Mouse (Mus musculus): ENCODE results near the gene Stk19. TPM values are rescaled to one million over a fixed set of nuclear protein-coding genes. Genes with fewer than 3 reads are reported as not detected.
A peak's percentile ranks its signal among the peaks of the same experiment; 100 is the strongest.
"Not testable (repeated sequence)": the region's sequence is repeated elsewhere in the genome, so short reads cannot be mapped to it uniquely, and the experiment has no call there.

The Stk19 gene
- polyA plus RNA-seq, 1 experiment, result 80.7 TPM

DNA sequence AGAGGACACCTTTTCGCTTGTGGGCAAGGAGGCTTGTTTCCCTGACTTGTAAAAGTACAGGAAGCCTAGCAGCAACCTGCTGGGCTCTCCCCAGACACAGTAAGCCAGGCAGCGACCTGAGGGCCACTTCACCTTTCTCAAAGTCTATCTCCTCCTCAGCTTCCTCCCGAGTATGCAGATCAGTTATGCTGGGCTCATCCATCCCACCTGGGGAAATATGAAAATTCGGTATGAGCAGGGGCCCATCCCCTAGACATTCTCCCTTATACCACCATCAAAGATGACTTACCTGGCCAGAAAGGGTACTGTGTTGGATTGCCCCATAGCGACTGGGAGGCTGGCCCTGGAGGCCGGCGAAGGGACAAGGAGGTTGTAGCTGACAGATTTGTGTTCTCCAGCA is 10.9 kb upstream of the Stk19 start:
- Histone ChIP-seq H3K27ac (ENCODE audit: insufficient read depth, low read length) (no peak overlapping the region), H3K4me3 (ENCODE audit: insufficient read depth, low read length) (no peak overlapping the region), H3K4me1 (ENCODE audit: control insufficient read depth, insufficient read depth, low read length) (peaks cover 7% of the 10 kb centered on the region; the same call in 1 of the 2 replicates)
- TF ChIP-seq POLR2A (IDR thresholded peaks at IDR 0.05; ENCODE audit: extremely low read depth, insufficient read depth, low read length) (no peak), CTCF (IDR thresholded peaks at IDR 0.05; ENCODE audit: extremely low read depth, insufficient read depth, low read length) (no peak)

DNA sequence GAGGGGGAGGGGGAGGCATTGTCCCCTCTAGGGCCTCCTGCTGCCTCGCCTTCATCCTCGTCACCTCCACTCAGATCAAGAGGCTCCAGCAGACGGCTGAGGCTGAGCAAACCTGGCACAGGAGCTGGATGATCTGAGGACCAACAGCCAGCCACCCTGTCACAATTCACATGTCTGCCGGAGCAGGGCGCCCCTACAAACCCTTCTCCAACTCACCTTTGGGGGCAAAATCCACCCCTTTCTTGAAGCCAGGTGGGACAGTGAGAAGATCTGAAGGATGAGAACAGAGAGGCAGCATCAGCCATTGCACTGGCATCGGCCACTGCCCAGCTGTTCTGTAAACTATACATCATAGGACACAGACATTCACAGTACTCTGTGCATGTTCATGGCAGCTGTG is 10.4 kb upstream of the Stk19 start:
- no peak for TF ChIP-seq CTCF (IDR thresholded peaks at IDR 0.05; ENCODE audit: extremely low read depth, insufficient read depth, low read length)
- no peak for TF ChIP-seq POLR2A (IDR thresholded peaks at IDR 0.05; ENCODE audit: extremely low read depth, insufficient read depth, low read length)
- Histone ChIP-seq H3K4me3 (ENCODE audit: insufficient read depth, low read length) (no peak overlapping the region), H3K27ac (ENCODE audit: insufficient read depth, low read length) (no peak overlapping the region), H3K4me1 (ENCODE audit: control insufficient read depth, insufficient read depth, low read length) (peaks cover 7% of the 10 kb centered on the region; the same call in 1 of the 2 replicates)

DNA sequence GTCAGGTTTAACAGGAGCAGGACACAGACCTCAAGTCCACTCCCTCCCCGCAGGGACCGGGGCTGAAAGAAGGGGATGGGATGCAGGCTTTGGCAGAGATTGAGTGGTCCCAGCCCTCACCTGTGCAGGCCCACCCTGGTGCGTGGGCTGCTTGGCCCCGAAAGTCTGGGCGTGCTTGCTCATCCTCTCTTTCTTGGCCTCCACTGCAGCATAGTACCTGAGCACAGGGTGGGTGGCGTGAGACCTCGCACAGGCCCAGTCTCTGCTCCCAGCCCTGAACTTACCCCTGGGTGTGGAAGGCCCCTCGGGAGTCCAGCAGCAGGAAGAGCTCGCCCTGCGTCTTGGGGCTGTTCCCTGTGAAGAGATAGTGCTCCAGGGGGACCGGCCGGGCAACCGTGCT is 8.1 kb upstream of the Stk19 start:
- Histone ChIP-seq H3K27ac (ENCODE audit: insufficient read depth, low read length) (no peak overlapping the region), H3K4me1 (ENCODE audit: control insufficient read depth, insufficient read depth, low read length) (peaks cover 3% of the 10 kb centered on the region; the same call in 1 of the 2 replicates), H3K4me3 (ENCODE audit: insufficient read depth, low read length) (no peak overlapping the region)
- no peak for TF ChIP-seq CTCF (IDR thresholded peaks at IDR 0.05; ENCODE audit: extremely low read depth, insufficient read depth, low read length)
- TF ChIP-seq POLR2A (IDR thresholded peaks at IDR 0.05; ENCODE audit: extremely low read depth, insufficient read depth, low read length), result no peak

DNA sequence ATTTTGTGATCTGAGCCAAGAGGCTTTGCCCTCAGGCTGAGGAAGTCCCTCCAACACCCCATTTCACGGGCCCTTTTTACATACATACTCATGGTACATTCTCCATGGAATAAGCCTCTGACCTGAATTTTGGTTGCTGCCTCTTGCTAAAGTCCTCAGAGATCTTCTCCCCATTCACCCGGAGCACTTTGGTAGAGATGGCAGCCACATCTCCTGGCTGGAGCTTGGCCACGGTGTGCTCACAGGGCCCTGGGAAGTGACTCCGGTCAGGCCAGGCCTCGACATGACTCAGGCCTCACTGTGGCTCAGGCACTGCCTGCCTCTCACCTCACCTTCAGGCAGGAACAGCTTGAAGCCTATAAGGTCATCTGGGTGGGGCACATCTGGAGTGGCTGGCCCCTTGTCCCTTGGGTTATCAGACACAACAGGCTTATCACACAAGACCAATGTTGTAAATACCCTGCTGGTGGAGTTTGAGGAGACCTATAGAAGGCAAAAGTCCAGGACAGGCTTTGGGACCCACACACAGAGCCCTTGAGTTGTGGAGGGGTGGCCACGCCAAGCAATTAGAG is 4.1 kb upstream of the Stk19 start:
- Histone ChIP-seq H3K4me1 (ENCODE audit: control insufficient read depth, insufficient read depth, low read length) (no peaks in the 10 kb centered on the region; the same call in 1 of the 2 replicates), H3K27ac (ENCODE audit: insufficient read depth, low read length) (no peak overlapping the region), H3K4me3 (ENCODE audit: insufficient read depth, low read length) (no peak overlapping the region)
- no peak for TF ChIP-seq CTCF (IDR thresholded peaks at IDR 0.05; ENCODE audit: extremely low read depth, insufficient read depth, low read length)
- TF ChIP-seq POLR2A (IDR thresholded peaks at IDR 0.05; ENCODE audit: extremely low read depth, insufficient read depth, low read length), result no peak

DNA sequence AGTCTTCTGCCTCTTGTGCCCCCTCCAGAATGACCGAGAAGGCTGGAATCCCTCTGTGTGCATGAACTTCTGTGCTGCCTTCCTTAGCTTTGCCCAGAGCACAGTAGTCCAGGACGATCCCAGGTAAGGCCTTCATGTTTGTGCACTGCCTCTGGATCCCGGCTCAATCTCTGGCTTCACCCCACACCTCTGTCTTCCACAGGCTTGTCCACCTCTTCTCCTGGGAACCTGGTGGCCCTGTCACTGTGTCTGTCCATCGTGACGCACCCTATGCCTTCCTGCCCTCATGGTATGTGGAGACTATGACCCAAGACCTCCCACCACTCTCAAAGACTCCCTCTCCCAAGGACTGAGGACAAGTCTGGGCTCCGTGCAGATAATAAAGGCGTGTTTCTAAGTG is 2.0 kb upstream of the Stk19 start:
- no peak overlapping the region for H3K27ac ChIP-seq (ENCODE audit: insufficient read depth, low read length)
- peaks cover 2% of the 10 kb centered on the region; the same call in 1 of the 2 replicates for H3K4me1 ChIP-seq (ENCODE audit: control insufficient read depth, insufficient read depth, low read length)
- no peak for TF ChIP-seq CTCF (IDR thresholded peaks at IDR 0.05; ENCODE audit: extremely low read depth, insufficient read depth, low read length)
- TF ChIP-seq POLR2A (IDR thresholded peaks at IDR 0.05; ENCODE audit: extremely low read depth, insufficient read depth, low read length), result no peak
- no peak overlapping the region for H3K4me3 ChIP-seq (ENCODE audit: insufficient read depth, low read length)

DNA sequence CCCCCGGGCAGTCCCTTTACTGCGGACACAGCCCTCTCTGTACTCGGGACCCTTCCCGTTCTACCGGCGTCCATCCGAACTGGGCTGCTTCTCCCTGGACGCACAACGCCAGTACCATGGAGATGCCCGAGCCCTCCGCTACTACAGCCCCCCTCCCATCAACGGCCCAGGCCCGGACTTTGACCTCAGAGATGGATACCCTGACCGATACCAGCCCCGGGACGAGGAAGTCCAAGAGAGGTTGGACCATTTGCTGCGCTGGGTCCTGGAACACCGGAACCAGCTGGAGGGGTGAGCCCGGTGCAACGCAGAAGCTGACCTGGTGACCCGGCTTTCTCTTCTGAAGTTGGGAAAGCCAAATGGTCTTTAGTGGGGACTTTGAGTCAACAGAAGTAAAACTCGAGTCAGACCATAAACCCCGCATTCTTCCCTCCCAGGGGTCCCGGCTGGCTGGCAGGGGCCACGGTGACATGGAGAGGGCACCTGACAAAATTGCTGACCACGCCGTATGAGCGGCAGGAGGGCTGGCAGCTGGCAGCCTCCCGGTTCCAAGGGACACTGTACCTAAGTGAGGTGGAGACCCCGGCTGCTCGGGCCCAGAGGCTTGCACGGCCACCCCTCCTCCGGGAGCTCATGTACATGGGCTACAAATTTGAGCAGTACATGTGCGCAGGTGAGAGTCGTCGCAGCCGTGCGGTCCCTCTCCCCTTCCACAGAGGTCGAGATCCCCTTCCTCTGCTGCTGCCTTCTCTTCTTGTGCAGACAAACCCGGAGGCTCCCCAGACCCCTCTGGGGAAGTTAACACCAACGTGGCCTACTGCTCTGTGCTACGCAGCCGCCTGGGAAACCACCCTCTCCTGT is 949 bp upstream of the Stk19 start:
- TF ChIP-seq CTCF (IDR thresholded peaks at IDR 0.05; ENCODE audit: extremely low read depth, insufficient read depth, low read length) (no peak), POLR2A (IDR thresholded peaks at IDR 0.05; ENCODE audit: extremely low read depth, insufficient read depth, low read length) (no peak)
- Histone ChIP-seq H3K27ac (ENCODE audit: insufficient read depth, low read length) (peak overlapping the region; percentile 73), H3K4me1 (ENCODE audit: control insufficient read depth, insufficient read depth, low read length) (peaks cover 2% of the 10 kb centered on the region; the same call in 1 of the 2 replicates), H3K4me3 (ENCODE audit: insufficient read depth, low read length) (peak overlapping the region; percentile 97)

DNA sequence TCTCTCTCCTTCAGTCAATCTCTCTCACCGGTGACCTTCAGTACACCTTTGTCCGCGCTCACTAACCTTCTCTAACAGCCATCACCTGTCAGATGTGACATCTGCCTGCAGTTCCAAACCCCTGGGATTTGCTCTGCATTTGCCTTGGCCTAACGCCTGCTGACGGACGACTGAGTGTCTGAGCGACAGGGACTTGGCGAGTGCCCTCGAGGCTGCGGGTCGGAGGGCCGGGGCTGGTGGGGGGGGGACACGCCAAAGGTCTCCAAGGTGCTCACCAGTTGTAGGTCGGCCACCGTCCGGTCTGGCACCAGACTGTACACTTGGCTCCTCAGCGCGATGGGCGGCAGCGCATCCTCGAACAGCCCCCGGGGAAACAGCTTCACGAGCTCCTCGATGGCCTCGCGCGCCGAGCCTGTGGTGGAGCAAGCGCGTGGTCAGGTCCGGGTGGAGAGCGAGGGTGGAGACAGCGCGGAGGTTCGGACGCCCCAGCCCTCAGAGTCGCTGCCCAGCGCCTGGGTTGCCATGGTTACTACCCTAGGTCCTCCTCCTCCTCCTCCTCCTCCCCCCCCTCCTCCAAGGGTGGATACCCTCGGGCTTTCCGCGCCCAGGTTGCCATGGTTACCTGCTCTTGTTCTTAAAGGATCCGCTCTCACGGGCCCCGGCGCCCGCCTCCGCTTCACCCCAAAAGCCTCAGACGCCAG is 440 bp downstream of the Stk19 start:
- Histone ChIP-seq H3K4me1 (ENCODE audit: control insufficient read depth, insufficient read depth, low read length) (peaks cover 2% of the 10 kb centered on the region; the same call in 1 of the 2 replicates), H3K27ac (ENCODE audit: insufficient read depth, low read length) (peak overlapping the region; percentile 48; the same call in 1 of the 2 replicates), H3K4me3 (ENCODE audit: insufficient read depth, low read length) (peak overlapping the region; percentile 97)
- no peak; the same call in 1 of the 2 replicates for TF ChIP-seq POLR2A (IDR thresholded peaks at IDR 0.05; ENCODE audit: extremely low read depth, insufficient read depth, low read length)
- no peak for TF ChIP-seq CTCF (IDR thresholded peaks at IDR 0.05; ENCODE audit: extremely low read depth, insufficient read depth, low read length)

DNA sequence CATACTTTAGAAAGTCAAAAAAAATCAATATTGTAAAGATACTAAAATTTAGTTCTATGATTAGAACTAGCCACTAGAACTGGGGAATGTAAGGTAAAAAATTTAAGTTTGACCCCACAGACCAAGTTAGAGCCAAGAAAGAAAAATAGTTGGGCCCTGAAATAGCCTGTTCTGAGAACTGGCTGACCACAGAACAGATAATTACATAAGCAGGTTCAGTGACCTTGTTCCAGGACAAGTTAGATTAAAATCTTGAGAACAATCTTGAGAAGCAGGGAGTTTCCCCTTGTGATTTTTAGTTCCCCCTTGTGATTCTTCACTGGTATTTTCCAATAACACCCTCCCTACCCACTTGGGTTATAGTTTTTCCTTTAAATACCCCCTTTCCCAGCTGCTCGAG is 6.0 kb downstream of the Stk19 start:
- not testable (repeated sequence) for H3K27ac ChIP-seq (ENCODE audit: insufficient read depth, low read length); H3K4me1 ChIP-seq (ENCODE audit: control insufficient read depth, insufficient read depth, low read length); H3K4me3 ChIP-seq (ENCODE audit: insufficient read depth, low read length)

DNA sequence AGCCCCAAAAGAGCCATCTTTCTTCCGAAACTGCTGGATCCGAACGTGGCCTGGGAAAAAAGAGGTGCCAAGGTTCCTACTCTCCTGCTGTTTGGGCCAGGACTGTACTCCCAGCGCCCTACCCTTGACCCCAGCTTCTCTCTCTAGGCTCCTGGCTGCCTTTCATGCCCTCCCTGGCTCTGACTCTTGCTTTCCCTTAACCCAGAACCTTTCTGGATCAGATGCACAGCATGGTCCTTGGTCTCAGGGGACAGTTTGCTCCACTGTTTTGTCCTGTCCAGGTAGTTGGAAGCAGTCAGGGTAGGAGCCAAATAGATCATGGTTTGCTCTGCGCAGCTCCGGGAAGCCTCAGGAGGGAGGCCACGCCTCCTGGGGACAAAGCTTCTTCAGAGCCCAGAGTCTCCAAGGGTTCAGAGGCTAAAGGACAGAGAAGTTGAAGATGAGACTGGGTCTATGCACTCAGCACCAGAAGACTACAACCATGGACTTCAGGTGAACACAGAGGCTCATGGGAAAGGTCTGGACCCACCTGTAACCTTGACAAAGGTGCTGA is 21.9 kb downstream of the Stk19 start:
- H3K4me3 ChIP-seq (ENCODE audit: insufficient read depth, low read length), result no peak overlapping the region
- H3K27ac ChIP-seq (ENCODE audit: insufficient read depth, low read length), result no peak overlapping the region
- TF ChIP-seq CTCF (IDR thresholded peaks at IDR 0.05; ENCODE audit: extremely low read depth, insufficient read depth, low read length), result no peak
- TF ChIP-seq POLR2A (IDR thresholded peaks at IDR 0.05; ENCODE audit: extremely low read depth, insufficient read depth, low read length), result no peak
- H3K4me1 ChIP-seq (ENCODE audit: control insufficient read depth, insufficient read depth, low read length), result no peaks in the 10 kb centered on the region

Measured in cortical plate, adult 2 months (tissue).